Mouse (Mus musculus): ENCODE results near the gene Ssxb3. TPM values are rescaled to one million over a fixed set of nuclear protein-coding genes. Genes with fewer than 3 reads are reported as not detected.
"Not testable (repeated sequence)": the region's sequence is repeated elsewhere in the genome, so short reads cannot be mapped to it uniquely, and the experiment has no call there.

Ssxb3 gene
- polyA plus RNA-seq (2015; fragmentation: Nextera tagmentation; extraction: Ambion mirVana) = not detected in 2 replicates

DNA sequence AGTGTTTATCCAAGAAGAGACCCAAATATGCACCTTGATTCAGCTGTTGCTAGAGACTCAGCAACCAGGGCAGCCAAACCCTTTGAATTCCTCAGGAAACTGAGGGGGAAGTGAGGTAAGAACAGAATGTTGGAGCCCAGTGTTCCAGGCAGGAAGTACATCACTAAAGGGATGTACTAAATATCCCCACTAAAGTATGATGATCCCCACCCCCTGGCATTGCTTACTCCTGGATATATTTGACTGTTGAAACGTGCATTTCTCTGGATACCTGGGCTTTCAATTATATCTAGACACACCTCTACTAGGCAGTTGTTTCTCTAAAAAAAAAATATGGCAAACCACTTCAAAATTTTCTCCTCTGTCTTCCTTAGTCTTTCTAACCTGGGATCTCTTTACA, at the start of gene Ssxb3:
TSS of gene Ssxb3 (minus strand) at position 101 of the 400 bp plus-strand sequence.
- not testable (repeated sequence) for H3K4me2 ChIP-seq; H3K27ac ChIP-seq (replicated peaks); H3K27me3 ChIP-seq (replicated peaks); H3K4me3 ChIP-seq (replicated peaks); ATAC-seq (ENCODE audit: low FRiP score); H3K9ac ChIP-seq (replicated peaks); H3K4me1 ChIP-seq; H3K36me3 ChIP-seq; H3K9me3 ChIP-seq (replicated peaks)
- 13% methylated on average over 1 of the region's 1 CpGs for WGBS

DNA sequence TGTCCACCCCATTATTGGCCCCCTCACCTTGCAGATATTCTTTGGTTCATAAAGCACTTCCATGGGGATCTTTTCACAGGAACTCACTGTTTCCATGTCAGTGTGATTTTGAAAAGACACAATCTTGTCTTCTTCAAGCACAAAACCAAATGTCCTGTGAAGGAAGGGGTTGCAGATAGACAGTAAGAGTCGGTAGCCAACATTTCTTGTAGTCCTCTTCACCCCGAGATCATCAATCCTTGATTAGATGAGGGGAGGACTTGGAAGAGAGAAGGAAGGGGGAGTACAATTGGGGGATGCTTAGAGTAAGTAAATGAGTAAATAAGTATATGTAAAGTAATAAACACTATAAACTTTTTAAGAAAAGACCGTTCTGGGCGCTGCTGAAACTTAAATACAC, 43.5 kb downstream of the Ssxb3 start, which contains the start of gene Ssxb6:
TSS of gene Ssxb6 (minus strand) at position 101 of the 400 bp plus-strand sequence.
- WGBS = 73% methylated on average over 4 of the region's 4 CpGs
- not testable (repeated sequence) for H3K36me3 ChIP-seq; ATAC-seq (ENCODE audit: low FRiP score); H3K4me3 ChIP-seq (replicated peaks); H3K27ac ChIP-seq (replicated peaks); H3K9ac ChIP-seq (replicated peaks); H3K9me3 ChIP-seq (replicated peaks); H3K4me2 ChIP-seq; H3K4me1 ChIP-seq; H3K27me3 ChIP-seq (replicated peaks)

Other genes with a start within 250 kb of the Ssxb3 start
- not detected in 2 replicates for gene Ssxb9, start 224.8 kb downstream of the Ssxb3 start, polyA plus RNA-seq (2015; fragmentation: Nextera tagmentation; extraction: Ambion mirVana)
- not detected in 2 replicates for gene Ssxb1, start 178.5 kb downstream of the Ssxb3 start, polyA plus RNA-seq (2015; fragmentation: Nextera tagmentation; extraction: Ambion mirVana)
- not detected in 2 replicates for gene Ssxb2, start 130.1 kb downstream of the Ssxb3 start, polyA plus RNA-seq (2015; fragmentation: Nextera tagmentation; extraction: Ambion mirVana)
- gene Gm14459, start 66.9 kb downstream of the Ssxb3 start, polyA plus RNA-seq (2015; fragmentation: Nextera tagmentation; extraction: Ambion mirVana) = not detected in 2 replicates
- not detected in 2 replicates for gene Ssxb6, start 43.6 kb downstream of the Ssxb3 start, polyA plus RNA-seq (2015; fragmentation: Nextera tagmentation; extraction: Ambion mirVana)
- gene Ssxb8, start 99.0 kb upstream of the Ssxb3 start, polyA plus RNA-seq (2015; fragmentation: Nextera tagmentation; extraction: Ambion mirVana) = not detected in 2 replicates
- not detected in 2 replicates for gene Ssx9, start 156.6 kb upstream of the Ssxb3 start, polyA plus RNA-seq (2015; fragmentation: Nextera tagmentation; extraction: Ambion mirVana)
- not detected in 2 replicates for gene Ssxb5, start 211.9 kb upstream of the Ssxb3 start, polyA plus RNA-seq (2015; fragmentation: Nextera tagmentation; extraction: Ambion mirVana)